9 mouse cellular contexts compared by ENCODE assay signal in genomic region chr15:11380087-11380530, GRCm38 (mm10). TPM values are rescaled to one million over a fixed set of nuclear protein-coding genes. Genes with fewer than 3 reads are reported as not detected.
DNase-seq lines count a peak whose midpoint lies in the region; ATAC-seq lines count a peak whose summit lies in the region.
"Had no signal": no experiment of that assay in that cellular context is flagged by ENCODE, and none has a peak within 500 bp of the region (broad histone marks: within the 10 kb centered on the region; RNA-seq: fewer than 3 reads in every experiment).

No protein-coding gene starts in this region.

- WGBS in midbrain, embryonic 11.5 days = 54% methylated on average over 8 of the region's 8 CpGs
- WGBS in midbrain, embryonic 10.5 days = 57% methylated on average over 8 of the region's 8 CpGs
- 49% methylated on average over 8 of the region's 8 CpGs for WGBS in embryonic facial prominence, embryonic 11.5 days

- no peak overlapping the region for H3K4me2 ChIP-seq in midbrain, embryonic 11.5 days
- no peak overlapping the region for H3K4me2 ChIP-seq in embryonic facial prominence, embryonic 11.5 days (ENCODE audit: low read depth, low read length)
- H3K4me2 ChIP-seq: heart, embryonic 13.5 days had no signal

- peak; percentile 49; the same call in 1 of the 2 replicates for ATAC-seq in cerebellum, adult (ENCODE audit: insufficient number of reproducible peaks, low FRiP score, low TSS enrichment)
- peak; percentile 63; the same call in 1 of the 2 replicates for ATAC-seq in midbrain, embryonic 11.5 days (ENCODE audit: low FRiP score)
- ATAC-seq in embryonic facial prominence, embryonic 11.5 days (replicated peaks; ENCODE audit: insufficient number of reproducible peaks, low FRiP score, low TSS enrichment, low read depth) = peak; percentile 64; the same call in 1 of the 2 replicates

- no peaks in the 10 kb centered on the region for H3K9me3 ChIP-seq in midbrain, embryonic 11.5 days (ENCODE audit: control insufficient read depth, low read length)
- H3K9me3 ChIP-seq in midbrain, embryonic 10.5 days (replicated peaks) = no peaks in the 10 kb centered on the region
- no peaks in the 10 kb centered on the region for H3K9me3 ChIP-seq in embryonic facial prominence, embryonic 11.5 days (replicated peaks; ENCODE audit: control insufficient read depth, low read length)
- H3K9me3 ChIP-seq: heart, embryonic 13.5 days had no signal

- H3K27me3 ChIP-seq in midbrain, embryonic 11.5 days (ENCODE audit: control insufficient read depth, insufficient read depth, low read length) = no peaks in the 10 kb centered on the region
- H3K27me3 ChIP-seq in midbrain, embryonic 10.5 days (ENCODE audit: low read depth, poor library complexity, severe bottlenecking) = no peaks in the 10 kb centered on the region
- H3K27me3 ChIP-seq in embryonic facial prominence, embryonic 11.5 days (ENCODE audit: control insufficient read depth, insufficient read depth, low read length) = no peaks in the 10 kb centered on the region
- H3K27me3 ChIP-seq: heart, embryonic 13.5 days had no signal

- no peak overlapping the region for H3K4me3 ChIP-seq in midbrain, embryonic 11.5 days (ENCODE audit: low read depth, low read length)
- H3K4me3 ChIP-seq in midbrain, embryonic 10.5 days = no peak overlapping the region
- no peak overlapping the region for H3K4me3 ChIP-seq in embryonic facial prominence, embryonic 11.5 days (ENCODE audit: low read depth, low read length)
- H3K4me3 ChIP-seq: heart, embryonic 13.5 days had no signal

- no peak overlapping the region for H3K9ac ChIP-seq in midbrain, embryonic 11.5 days (ENCODE audit: low read length)
- no peak overlapping the region for H3K9ac ChIP-seq in embryonic facial prominence, embryonic 11.5 days (replicated peaks; ENCODE audit: low read length)
- H3K9ac ChIP-seq: heart, embryonic 13.5 days had no signal

- no peaks in the 10 kb centered on the region for H3K4me1 ChIP-seq in midbrain, embryonic 11.5 days (ENCODE audit: control insufficient read depth, insufficient read depth, low read length)
- H3K4me1 ChIP-seq in midbrain, embryonic 10.5 days = no peaks in the 10 kb centered on the region
- no peaks in the 10 kb centered on the region for H3K4me1 ChIP-seq in embryonic facial prominence, embryonic 11.5 days (ENCODE audit: control insufficient read depth, insufficient read depth, low read length)
- H3K4me1 ChIP-seq: heart, embryonic 13.5 days had no signal

- DNase-seq in cerebellum, adult 11 months = no peak
- DNase-seq in midbrain, embryonic 11.5 days (ENCODE audit: low spot score, missing footprints) = peak; percentile 87
- DNase-seq in midbrain, embryonic 10.5 days (ENCODE audit: low spot score) = no peak
- DNase-seq in embryonic facial prominence, embryonic 11.5 days (ENCODE audit: low spot score) = peak; percentile 68
- peak; percentile 39 for DNase-seq in kidney, postnatal 14 days
- peak; percentile 28 for DNase-seq in retina, adult 2 months (ENCODE audit: low read depth, low spot score)
- no peak for DNase-seq in urinary bladder, adult 2 months (ENCODE audit: low spot score)

- no peak overlapping the region for H3K27ac ChIP-seq in midbrain, embryonic 11.5 days (ENCODE audit: low read depth, low read length)
- H3K27ac ChIP-seq in midbrain, embryonic 10.5 days (replicated peaks) = no peak overlapping the region
- H3K27ac ChIP-seq in embryonic facial prominence, embryonic 11.5 days (replicated peaks; ENCODE audit: low read depth, low read length) = no peak overlapping the region
- H3K27ac ChIP-seq: heart, embryonic 13.5 days had no signal

- H3K36me3 ChIP-seq in midbrain, embryonic 11.5 days (ENCODE audit: control insufficient read depth, insufficient read depth, low read length) = peaks cover 6% of the 10 kb centered on the region
- peaks cover 28% of the 10 kb centered on the region for H3K36me3 ChIP-seq in midbrain, embryonic 10.5 days
- peaks cover 6% of the 10 kb centered on the region for H3K36me3 ChIP-seq in embryonic facial prominence, embryonic 11.5 days (replicated peaks; ENCODE audit: control insufficient read depth, insufficient read depth, low read depth, low read length)

RNA-seq across cellular contexts. Expression of gene Tars, which starts 19.4 kb away (rescaled TPM):
- polyA plus RNA-seq in midbrain, embryonic 11.5 days (2014; fragmentation: Nextera tagmentation; extraction: Ambion mirVana) = 101 and 105 TPM in 2 replicates
- polyA plus RNA-seq in midbrain, embryonic 10.5 days (2016; fragmentation: Nextera tagmentation; extraction: Ambion mirVana) = 86.7 and 88.2 TPM in 2 replicates
- polyA plus RNA-seq in embryonic facial prominence, embryonic 11.5 days (2014; fragmentation: Nextera tagmentation; extraction: Ambion mirVana) = 98.3 and 116 TPM in 2 replicates
- 42.7 and 43.5 TPM in 2 replicates for polyA plus RNA-seq in urinary bladder, adult 2 months (2012; rRNA removed)

Comparison
In these comparisons a context has a peak if more than half of its experiments do, and no peak if none do; other contexts are left out.
1. DNase-seq: peak in midbrain, embryonic 11.5 days (single experiment), embryonic facial prominence, embryonic 11.5 days (single experiment), kidney, postnatal 14 days (single experiment) and retina, adult 2 months (single experiment); none in cerebellum, adult 11 months (single experiment), midbrain, embryonic 10.5 days (single experiment) and urinary bladder, adult 2 months (single experiment).
2. Peak in every context shown above with its lines, with median percentiles within 50 percentile points of each other: ATAC-seq.